8 mouse cellular contexts compared by ENCODE assay signal in genomic region chr19:7068136-7068535, GRCm38 (mm10). TPM values are rescaled to one million over a fixed set of nuclear protein-coding genes. Genes with fewer than 3 reads are reported as not detected.
DNase-seq lines count a peak whose midpoint lies in the region; ATAC-seq and TF ChIP-seq lines count a peak whose summit lies in the region.

No protein-coding gene starts in this region.

- no peak overlapping the region for H3K4me3 ChIP-seq in heart, embryonic 11.5 days (ENCODE audit: low read depth, low read length)
- no peak overlapping the region for H3K4me3 ChIP-seq in cortical plate, adult 2 months (ENCODE audit: insufficient read depth, low read length)
- no peak overlapping the region for H3K4me3 ChIP-seq in kidney, postnatal 0 days (replicated peaks; ENCODE audit: low read depth, low read length)
- no peak overlapping the region for H3K4me3 ChIP-seq in liver, embryonic 12.5 days
- no peak overlapping the region for H3K4me3 ChIP-seq in testis, adult 2 months (ENCODE audit: control insufficient read depth, low read depth, low read length)

- intact Hi-C loops in gastrocnemius, postnatal 14 days (cut with DNase I; ENCODE audit: low total_unique reads) = no loop called here

- no peak overlapping the region for H3K27ac ChIP-seq in heart, embryonic 11.5 days (ENCODE audit: low read depth, low read length)
- H3K27ac ChIP-seq in cortical plate, adult 2 months (ENCODE audit: insufficient read depth, low read length) = no peak overlapping the region
- no peak overlapping the region for H3K27ac ChIP-seq in kidney, postnatal 0 days
- H3K27ac ChIP-seq in liver, embryonic 12.5 days = no peak overlapping the region
- H3K27ac ChIP-seq in testis, adult 2 months (ENCODE audit: control insufficient read depth, insufficient read depth, low read depth, low read length) = no peak overlapping the region

- TF ChIP-seq POLR2A in cortical plate, adult 2 months (IDR thresholded peaks at IDR 0.05; ENCODE audit: extremely low read depth, insufficient read depth, low read length) = no peak
- no peak for TF ChIP-seq POLR2A in testis, adult 2 months (IDR thresholded peaks at IDR 0.05; ENCODE audit: control insufficient read depth, low read depth, low read length)

- no peak overlapping the region for H3K4me2 ChIP-seq in heart, embryonic 11.5 days
- H3K4me2 ChIP-seq in kidney, postnatal 0 days (ENCODE audit: low read length) = no peak overlapping the region; the same call in 1 of the 2 replicates
- peak overlapping the region; percentile 64 for H3K4me2 ChIP-seq in liver, embryonic 12.5 days

- H3K9me3 ChIP-seq in heart, embryonic 11.5 days (replicated peaks; ENCODE audit: control insufficient read depth, low read length) = no peaks in the 10 kb centered on the region
- H3K9me3 ChIP-seq in kidney, postnatal 0 days (replicated peaks; ENCODE audit: low read length) = no peaks in the 10 kb centered on the region
- H3K9me3 ChIP-seq in liver, embryonic 12.5 days (replicated peaks) = no peaks in the 10 kb centered on the region

- no peak overlapping the region for H3K9ac ChIP-seq in heart, embryonic 11.5 days (ENCODE audit: low read depth, low read length)
- H3K9ac ChIP-seq in kidney, postnatal 0 days (ENCODE audit: low read depth, low read length) = no peak overlapping the region
- 0 out of 2 replicates have a peak overlapping the region, but pooled peaks have one; percentile 49 for H3K9ac ChIP-seq in liver, embryonic 12.5 days

- peak; percentile 70 for DNase-seq in heart, adult 8-10 months (ENCODE audit: low spot score)
- DNase-seq in gastrocnemius, postnatal 14 days = peak; percentile 81
- DNase-seq in kidney, postnatal 0 days (ENCODE audit: low spot score) = peak; percentile 90
- DNase-seq in neural tube, embryonic 10.5 days (ENCODE audit: extremely low spot score, low spot score) = peak; percentile 89

- peaks cover 24% of the 10 kb centered on the region for H3K27me3 ChIP-seq in heart, embryonic 11.5 days (ENCODE audit: control insufficient read depth, insufficient read depth, low read length)
- no peaks in the 10 kb centered on the region for H3K27me3 ChIP-seq in kidney, postnatal 0 days (ENCODE audit: insufficient read depth, low read length)
- H3K27me3 ChIP-seq in liver, embryonic 12.5 days (replicated peaks) = peaks cover 68% of the 10 kb centered on the region
- H3K27me3 ChIP-seq in testis, adult 2 months (ENCODE audit: control insufficient read depth, insufficient read depth, low read length) = no peaks in the 10 kb centered on the region

- TF ChIP-seq CTCF in cortical plate, adult 2 months (IDR thresholded peaks at IDR 0.05; ENCODE audit: extremely low read depth, insufficient read depth, low read length) = peak; percentile 77
- TF ChIP-seq CTCF in kidney, postnatal 0 days (IDR thresholded peaks at IDR 0.05; ENCODE audit: low read depth) = peak; percentile 94
- TF ChIP-seq CTCF in testis, adult 2 months (IDR thresholded peaks at IDR 0.05; ENCODE audit: control insufficient read depth, insufficient read depth, insufficient replicate concordance, low read depth, low read length) = peak; percentile 42

- ATAC-seq in heart, embryonic 11.5 days (replicated peaks; ENCODE audit: insufficient number of reproducible peaks, low FRiP score, low TSS enrichment) = no peak
- 0 out of 2 replicates have a peak, but pooled peaks have one; percentile 8 for ATAC-seq in kidney, postnatal 0 days (replicated peaks; ENCODE audit: low FRiP score, low read depth)
- ATAC-seq in liver, embryonic 12.5 days = no peak

- no peaks in the 10 kb centered on the region for H3K36me3 ChIP-seq in heart, embryonic 11.5 days (ENCODE audit: control insufficient read depth, insufficient read depth, low read length)
- H3K36me3 ChIP-seq in kidney, postnatal 0 days (ENCODE audit: insufficient read depth, low read length) = no peaks in the 10 kb centered on the region
- H3K36me3 ChIP-seq in liver, embryonic 12.5 days = no peaks in the 10 kb centered on the region
- no peaks in the 10 kb centered on the region for H3K36me3 ChIP-seq in testis, adult 2 months (ENCODE audit: control insufficient read depth, insufficient read depth, low read length)

- peaks cover 22% of the 10 kb centered on the region for H3K4me1 ChIP-seq in heart, embryonic 11.5 days (ENCODE audit: control insufficient read depth, insufficient read depth, low read length)
- no peaks in the 10 kb centered on the region for H3K4me1 ChIP-seq in cortical plate, adult 2 months (ENCODE audit: control insufficient read depth, insufficient read depth, low read length)
- H3K4me1 ChIP-seq in kidney, postnatal 0 days (replicated peaks; ENCODE audit: insufficient read depth, low read length) = peaks cover 27% of the 10 kb centered on the region
- H3K4me1 ChIP-seq in liver, embryonic 12.5 days = peaks cover 41% of the 10 kb centered on the region
- H3K4me1 ChIP-seq in testis, adult 2 months (ENCODE audit: control insufficient read depth, insufficient read depth, low read length) = peaks cover 2% of the 10 kb centered on the region; the same call in 1 of the 2 replicates

- WGBS in heart, embryonic 11.5 days (ENCODE audit: insufficient replicate concordance) = 7% methylated on average over 14 of the region's 14 CpGs
- WGBS in kidney, postnatal 0 days = 3% methylated on average over 14 of the region's 14 CpGs
- 9% methylated on average over 14 of the region's 14 CpGs for WGBS in liver, embryonic 12.5 days (ENCODE audit: insufficient replicate concordance)

RNA-seq across cellular contexts. Expression of gene Macrod1, which starts 11.5 kb away (rescaled TPM):
- 100 to 1,000 TPM; 318 to 340 (median 328) TPM for total RNA-seq in heart, adult 8-10 months (2022)
- polyA plus RNA-seq in heart, embryonic 11.5 days (2014; fragmentation: Nextera tagmentation; extraction: Ambion mirVana) = 13.3 and 16.7 TPM in 2 replicates
- 19.1 and 22.2 TPM in 2 replicates for polyA plus RNA-seq in cortical plate, adult 2 months (2012; rRNA removed)
- total RNA-seq in gastrocnemius, postnatal 14 days (2021) = 100 to 1,000 TPM; 187 to 192 TPM
- 28.0 and 35.5 TPM in 2 replicates for polyA plus RNA-seq in kidney, postnatal 0 days (2015; fragmentation: Nextera tagmentation; extraction: Ambion mirVana)
- polyA plus RNA-seq in liver, embryonic 12.5 days (2016; fragmentation: Nextera tagmentation; extraction: Ambion mirVana) = 6.4 and 7.6 TPM in 2 replicates
- 39.2 and 47.3 TPM in 2 replicates for polyA plus RNA-seq in testis, adult 2 months (2012; rRNA removed)

RNA-seq across cellular contexts. Expression of gene Stip1, which starts 28.4 kb away (rescaled TPM):
- total RNA-seq in heart, adult 8-10 months (2022) = 100 to 1,000 TPM in 3 of 4 experiments, 10 to 100 TPM in 1; 96.7 to 125 (median 109) TPM
- 266 and 283 TPM in 2 replicates for polyA plus RNA-seq in heart, embryonic 11.5 days (2014; fragmentation: Nextera tagmentation; extraction: Ambion mirVana)
- 133 and 140 TPM in 2 replicates for polyA plus RNA-seq in cortical plate, adult 2 months (2012; rRNA removed)
- total RNA-seq in gastrocnemius, postnatal 14 days (2021) = 10 to 100 TPM; 80.3 to 92.4 TPM
- 131 and 149 TPM in 2 replicates for polyA plus RNA-seq in kidney, postnatal 0 days (2015; fragmentation: Nextera tagmentation; extraction: Ambion mirVana)
- 218 and 230 TPM in 2 replicates for polyA plus RNA-seq in liver, embryonic 12.5 days (2016; fragmentation: Nextera tagmentation; extraction: Ambion mirVana)
- polyA plus RNA-seq in testis, adult 2 months (2012; rRNA removed) = 53.1 and 54.5 TPM in 2 replicates

RNA-seq across cellular contexts. Expression of gene Flrt1, which starts 37.4 kb away (rescaled TPM):
- total RNA-seq in heart, adult 8-10 months (2022) = 1 to 10 TPM in 3 of 4 experiments, under 1 TPM in 1; 0.92 to 2.0 (median 1.4) TPM
- 0.79 and 0.97 TPM in 2 replicates for polyA plus RNA-seq in heart, embryonic 11.5 days (2014; fragmentation: Nextera tagmentation; extraction: Ambion mirVana)
- polyA plus RNA-seq in cortical plate, adult 2 months (2012; rRNA removed) = 8.2 and 9.2 TPM in 2 replicates
- under 1 TPM; 0.27 to 0.51 TPM for total RNA-seq in gastrocnemius, postnatal 14 days (2021)
- 4.8 and 5.1 TPM in 2 replicates for polyA plus RNA-seq in kidney, postnatal 0 days (2015; fragmentation: Nextera tagmentation; extraction: Ambion mirVana)
- 0.23 TPM in 2 replicates for polyA plus RNA-seq in liver, embryonic 12.5 days (2016; fragmentation: Nextera tagmentation; extraction: Ambion mirVana)
- 2.3 and 3.1 TPM in 2 replicates for polyA plus RNA-seq in testis, adult 2 months (2012; rRNA removed)

RNA-seq across cellular contexts. Expression of gene Fermt3, which starts 48.9 kb away (rescaled TPM):
- total RNA-seq in heart, adult 8-10 months (2022) = 1 to 10 TPM; 3.3 to 9.6 (median 4.4) TPM
- polyA plus RNA-seq in heart, embryonic 11.5 days (2014; fragmentation: Nextera tagmentation; extraction: Ambion mirVana) = 11.5 and 11.9 TPM in 2 replicates
- polyA plus RNA-seq in cortical plate, adult 2 months (2012; rRNA removed) = 5.6 and 6.0 TPM in 2 replicates
- 1 to 10 TPM; 2.0 to 2.2 TPM for total RNA-seq in gastrocnemius, postnatal 14 days (2021)
- polyA plus RNA-seq in kidney, postnatal 0 days (2015; fragmentation: Nextera tagmentation; extraction: Ambion mirVana) = 3.5 and 4.3 TPM in 2 replicates
- 135 and 147 TPM in 2 replicates for polyA plus RNA-seq in liver, embryonic 12.5 days (2016; fragmentation: Nextera tagmentation; extraction: Ambion mirVana)
- 1.3 and 1.4 TPM in 2 replicates for polyA plus RNA-seq in testis, adult 2 months (2012; rRNA removed)

Comparison
In these comparisons a context has a peak if more than half of its experiments do, and no peak if none do; other contexts are left out.
1. CTCF ChIP-seq: peak in every context shown above with its lines; median percentile 94 in kidney, postnatal 0 days; 77 in cortical plate, adult 2 months; 42 in testis, adult 2 months.